Mouse (Mus musculus) lung, embryonic 15.5 days (tissue): Measurements from ENCODE around the gene Mfng. TPM values are rescaled to one million over a fixed set of nuclear protein-coding genes. Genes with fewer than 3 reads are reported as not detected.
A peak's percentile ranks its signal among the peaks of the same experiment; 100 is the strongest.

Experiments used
- ATAC-seq: fragments of 200-750 bp; cut with Nextera tagmentation; 2 replicates; pipeline ENCODE4 v1.8.0; 2017; ENCODE audit warnings: moderate number of reproducible peaks, borderline replicate concordance; ENCODE audit not compliant: low FRiP score, low TSS enrichment; ENCODE audit errors: extremely low read depth
- H3K27ac ChIP-seq: fragments of 300-500 bp; sonication (generic); 2 replicates; pipeline ENCODE4 v1.5.1; 2015; ENCODE audit warnings: moderate library complexity, mild to moderate bottlenecking, inconsistent platforms
- H3K27me3 ChIP-seq: fragments of 300-500 bp; sonication (generic); 2 replicates; pipeline ENCODE4 v1.6.1; 2015; ENCODE audit warnings: inconsistent platforms
- H3K36me3 ChIP-seq: fragments of 300-500 bp; sonication (generic); 2 replicates; pipeline ENCODE4 v1.6.1; 2015; ENCODE audit warnings: inconsistent platforms
- H3K4me1 ChIP-seq: fragments of 300-500 bp; sonication (generic); 2 replicates; pipeline ENCODE4 v1.6.1; 2015; ENCODE audit warnings: inconsistent platforms
- H3K4me2 ChIP-seq: fragments of 300-500 bp; sonication (generic); 2 replicates; pipeline ENCODE4 v1.6.1; 2015; ENCODE audit warnings: inconsistent platforms, mild to moderate bottlenecking, moderate library complexity
- H3K4me3 ChIP-seq: fragments of 300-500 bp; sonication (generic); 2 replicates; pipeline ENCODE4 v1.5.1; 2015; ENCODE audit warnings: mild to moderate bottlenecking, inconsistent platforms
- H3K9ac ChIP-seq: fragments of 300-500 bp; sonication (generic); 2 replicates; pipeline ENCODE4 v1.6.1; 2015; ENCODE audit warnings: inconsistent platforms
- H3K9me3 ChIP-seq: fragments of 300-500 bp; sonication (generic); 2 replicates; pipeline ENCODE4 v1.6.1; 2016; ENCODE audit warnings: inconsistent platforms
- WGBS: fragments of 180-500 bp; shearing (Covaris S2); methylation state at CpG from one replicate; pipeline ENCODE4 v1.1.7; 2015; 5-methylcytosine and 5-hydroxymethylcytosine counted together
- polyA plus RNA-seq: library from polyadenylated mRNA; unstranded; fragments of >200 nt; fragmentation: Nextera tagmentation; extraction: Ambion mirVana; gene quantifications from 2 replicates; pipeline ENCODE4 v1.2.1, GENCODE M21; 2015

The Mfng gene
- polyA plus RNA-seq, 1 experiment from 2014 or later = 45.0 TPM

- 79% methylated on average over 12 of the region's 12 CpGs for WGBS
- Histone ChIP-seq H3K4me2 (no peak overlapping the region), H3K4me1 (no peaks in the 10 kb centered on the region), H3K27ac (no peak overlapping the region), H3K4me3 (no peak overlapping the region), H3K27me3 (peaks cover 4% of the 10 kb centered on the region; the same call in 1 of the 2 replicates), H3K9me3 (no peaks in the 10 kb centered on the region), H3K36me3 (no peaks in the 10 kb centered on the region), H3K9ac (no peak overlapping the region)
- ATAC-seq = no peak
Observed at GRCm38 (mm10) chr15:78730315-78731049, 42.8 kb downstream of the Mfng start.

DNA sequence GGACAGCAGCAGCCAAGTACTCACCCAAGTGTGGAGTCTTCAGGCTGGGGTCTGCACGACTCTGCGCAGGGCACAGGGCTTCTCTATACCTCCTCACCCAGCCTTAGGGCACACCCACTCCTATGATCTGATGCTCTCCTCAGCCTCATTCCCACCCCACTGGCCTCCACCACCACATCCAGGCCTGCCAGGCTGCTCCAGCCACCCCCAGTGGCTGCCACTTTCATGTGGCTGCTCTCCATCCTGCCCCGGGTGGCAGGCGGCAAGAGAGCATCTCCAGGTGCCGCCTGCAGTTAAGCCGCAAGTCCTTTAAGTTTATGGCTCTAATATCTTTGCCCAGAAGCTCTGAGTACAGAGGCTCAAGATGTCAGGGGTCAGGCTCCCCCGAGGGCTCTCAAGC is 46.6 kb downstream of the Mfng start:
- WGBS = 65% methylated on average over 7 of the region's 7 CpGs
- Histone ChIP-seq H3K9me3 (no peaks in the 10 kb centered on the region), H3K4me3 (no peak overlapping the region), H3K27me3 (no peaks in the 10 kb centered on the region; the same call in 1 of the 2 replicates), H3K4me1 (no peaks in the 10 kb centered on the region), H3K36me3 (no peaks in the 10 kb centered on the region), H3K9ac (no peak overlapping the region), H3K27ac (no peak overlapping the region), H3K4me2 (no peak overlapping the region)
- no peak for ATAC-seq

- WGBS = 52% methylated on average over 7 of the region's 7 CpGs
- Histone ChIP-seq H3K36me3 (no peaks in the 10 kb centered on the region), H3K9me3 (no peaks in the 10 kb centered on the region), H3K9ac (no peak overlapping the region), H3K4me2 (no peak overlapping the region), H3K4me1 (peaks cover 9% of the 10 kb centered on the region), H3K27ac (no peak overlapping the region), H3K27me3 (peaks cover 54% of the 10 kb centered on the region), H3K4me3 (no peak overlapping the region)
- ATAC-seq = no peak
Observed at GRCm38 (mm10) chr15:78720532-78720931, 52.7 kb downstream of the Mfng start.

DNA sequence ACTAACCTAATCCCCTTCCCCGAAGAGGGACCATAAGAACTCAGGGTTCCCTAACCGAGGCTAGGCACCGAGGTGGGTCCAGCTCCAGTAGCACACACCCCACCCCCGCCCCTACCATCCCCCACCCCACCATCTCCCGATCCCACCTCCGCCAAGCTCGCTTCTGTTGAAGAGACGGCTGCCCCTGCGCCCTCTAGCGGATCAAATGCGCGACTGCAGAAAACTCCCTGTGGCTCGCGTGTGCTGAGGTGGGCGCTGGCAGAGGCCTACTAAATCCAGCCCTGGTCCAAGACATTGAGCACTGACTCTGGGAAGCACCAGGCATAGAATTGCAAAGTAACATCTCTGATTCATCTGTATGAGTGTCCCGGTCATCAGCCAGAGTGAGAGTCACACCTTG is 53.2 kb downstream of the Mfng start:
- H3K27ac ChIP-seq = no peak overlapping the region
- 3% methylated on average over 16 of the region's 16 CpGs for WGBS
- H3K4me2 ChIP-seq = no peak overlapping the region
- no peak for ATAC-seq
- H3K36me3 ChIP-seq = no peaks in the 10 kb centered on the region
- H3K27me3 ChIP-seq = peaks cover 58% of the 10 kb centered on the region
- peaks cover 9% of the 10 kb centered on the region for H3K4me1 ChIP-seq
- H3K9ac ChIP-seq = no peak overlapping the region
- H3K9me3 ChIP-seq = no peaks in the 10 kb centered on the region
- no peak overlapping the region for H3K4me3 ChIP-seq

DNA sequence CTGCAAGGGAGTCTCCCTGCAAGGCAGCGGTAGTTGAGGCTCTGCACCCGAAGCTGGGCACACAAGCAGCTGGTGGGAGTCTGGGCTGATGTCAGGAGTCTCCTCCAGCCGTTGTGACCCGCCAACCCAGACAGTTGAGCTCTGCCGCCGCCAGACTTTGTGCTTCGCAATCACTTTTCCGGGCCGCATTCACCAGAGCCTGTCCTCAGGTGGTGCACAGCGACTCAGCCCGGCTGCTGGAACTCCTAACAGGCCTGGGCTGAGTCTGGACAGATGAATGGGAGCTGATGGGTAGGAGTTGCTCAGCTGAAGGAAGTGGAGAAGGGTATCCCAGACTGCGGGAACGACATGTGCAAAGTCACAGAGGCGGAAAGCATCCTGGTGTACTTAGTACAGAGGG is 53.9 kb downstream of the Mfng start:
- Histone ChIP-seq H3K9me3 (no peaks in the 10 kb centered on the region), H3K27ac (no peak overlapping the region), H3K27me3 (peaks cover 65% of the 10 kb centered on the region), H3K4me2 (0 out of 2 replicates have a peak overlapping the region, but pooled peaks have one; percentile 69), H3K4me1 (peaks cover 9% of the 10 kb centered on the region), H3K36me3 (no peaks in the 10 kb centered on the region), H3K4me3 (no peak overlapping the region; the same call in 1 of the 2 replicates), H3K9ac (no peak overlapping the region)
- ATAC-seq = no peak
- WGBS = 8% methylated on average over 14 of the region's 14 CpGs

- H3K4me2 ChIP-seq = peak within 1 kb of the TSS; percentile 69
- peak within 1 kb of the TSS; percentile 19; the same call in 1 of the 2 replicates for H3K9ac ChIP-seq
- peaks cover 73% of the 10 kb centered on the region for H3K27me3 ChIP-seq
- ATAC-seq = no peak
- H3K4me1 ChIP-seq = peaks cover 9% of the 10 kb centered on the region
- no peaks in the 10 kb centered on the region for H3K9me3 ChIP-seq
- H3K36me3 ChIP-seq = no peaks in the 10 kb centered on the region
- WGBS = 3% methylated on average over 66 of the region's 89 CpGs
- no peak within 1 kb of the TSS for H3K27ac ChIP-seq
- peak within 1 kb of the TSS; percentile 35 for H3K4me3 ChIP-seq
Observed at GRCm38 (mm10) chr15:78718290-78719250, 54.7 kb downstream of the Mfng start, which contains the start of gene Elfn2. TSS of gene Elfn2 (minus strand) at chr15:78718771.

DNA sequence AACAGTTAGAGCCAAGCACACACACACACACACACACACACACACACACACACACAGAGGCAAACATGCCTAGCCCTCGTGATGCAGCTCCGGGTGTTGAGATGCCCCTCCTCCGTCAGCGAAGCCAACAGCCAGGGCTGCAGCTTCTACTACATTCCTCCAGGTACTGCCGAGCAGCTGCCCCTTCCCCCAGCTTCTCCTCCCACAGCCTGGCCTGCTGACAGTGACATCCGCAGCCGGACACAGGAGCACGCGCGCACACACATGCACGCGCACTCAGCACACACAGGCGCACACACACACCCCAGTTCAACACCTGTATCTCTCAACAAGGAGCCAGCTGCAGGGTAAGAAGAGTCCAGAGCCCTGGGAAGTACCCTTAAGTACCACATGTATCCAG is 56.3 kb downstream of the Mfng start:
- Histone ChIP-seq H3K4me2 (no peak overlapping the region), H3K4me3 (no peak overlapping the region), H3K36me3 (no peaks in the 10 kb centered on the region), H3K9me3 (no peaks in the 10 kb centered on the region), H3K4me1 (peaks cover 14% of the 10 kb centered on the region), H3K27me3 (peaks cover 90% of the 10 kb centered on the region), H3K27ac (no peak overlapping the region), H3K9ac (no peak overlapping the region)
- ATAC-seq = no peak
- 41% methylated on average over 13 of the region's 13 CpGs for WGBS

DNA sequence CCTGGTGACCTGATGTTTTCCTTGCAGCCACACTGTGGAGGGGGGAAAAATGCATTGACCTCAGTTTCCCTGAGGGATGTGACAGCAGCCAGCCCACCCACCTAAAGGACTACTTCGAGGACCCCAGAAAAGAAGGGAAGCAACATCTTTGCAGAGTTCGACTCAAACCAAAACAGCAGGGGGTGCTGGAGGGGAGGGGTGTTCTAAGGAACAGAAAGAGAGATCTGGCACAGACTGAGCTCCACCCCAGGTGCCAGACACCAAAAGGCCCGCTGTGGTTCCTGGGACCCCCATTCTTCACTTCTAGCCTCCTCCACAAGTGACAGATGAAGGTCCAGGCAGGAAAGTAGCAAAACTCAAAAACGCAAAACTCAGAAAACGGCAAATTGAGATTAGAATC is 57.4 kb downstream of the Mfng start:
- WGBS = 34% methylated on average over 5 of the region's 5 CpGs
- H3K9me3 ChIP-seq = no peaks in the 10 kb centered on the region
- H3K27ac ChIP-seq = no peak overlapping the region
- no peak overlapping the region for H3K9ac ChIP-seq
- ATAC-seq = no peak
- H3K4me2 ChIP-seq = no peak overlapping the region
- H3K27me3 ChIP-seq = peaks cover 100% of the 10 kb centered on the region
- no peak overlapping the region for H3K4me3 ChIP-seq
- H3K36me3 ChIP-seq = no peaks in the 10 kb centered on the region
- H3K4me1 ChIP-seq = peaks cover 14% of the 10 kb centered on the region

GRCm38 (mm10) chr15:78713751-78714150 is 59.5 kb downstream of the Mfng start:
- H3K4me3 ChIP-seq = no peak overlapping the region
- peaks cover 13% of the 10 kb centered on the region for H3K4me1 ChIP-seq
- H3K27ac ChIP-seq = no peak overlapping the region
- no peak overlapping the region for H3K4me2 ChIP-seq
- ATAC-seq = no peak
- H3K36me3 ChIP-seq = no peaks in the 10 kb centered on the region
- H3K27me3 ChIP-seq = peaks cover 89% of the 10 kb centered on the region
- H3K9ac ChIP-seq = no peak overlapping the region
- 78% methylated on average over 7 of the region's 7 CpGs for WGBS
- no peaks in the 10 kb centered on the region for H3K9me3 ChIP-seq

DNA sequence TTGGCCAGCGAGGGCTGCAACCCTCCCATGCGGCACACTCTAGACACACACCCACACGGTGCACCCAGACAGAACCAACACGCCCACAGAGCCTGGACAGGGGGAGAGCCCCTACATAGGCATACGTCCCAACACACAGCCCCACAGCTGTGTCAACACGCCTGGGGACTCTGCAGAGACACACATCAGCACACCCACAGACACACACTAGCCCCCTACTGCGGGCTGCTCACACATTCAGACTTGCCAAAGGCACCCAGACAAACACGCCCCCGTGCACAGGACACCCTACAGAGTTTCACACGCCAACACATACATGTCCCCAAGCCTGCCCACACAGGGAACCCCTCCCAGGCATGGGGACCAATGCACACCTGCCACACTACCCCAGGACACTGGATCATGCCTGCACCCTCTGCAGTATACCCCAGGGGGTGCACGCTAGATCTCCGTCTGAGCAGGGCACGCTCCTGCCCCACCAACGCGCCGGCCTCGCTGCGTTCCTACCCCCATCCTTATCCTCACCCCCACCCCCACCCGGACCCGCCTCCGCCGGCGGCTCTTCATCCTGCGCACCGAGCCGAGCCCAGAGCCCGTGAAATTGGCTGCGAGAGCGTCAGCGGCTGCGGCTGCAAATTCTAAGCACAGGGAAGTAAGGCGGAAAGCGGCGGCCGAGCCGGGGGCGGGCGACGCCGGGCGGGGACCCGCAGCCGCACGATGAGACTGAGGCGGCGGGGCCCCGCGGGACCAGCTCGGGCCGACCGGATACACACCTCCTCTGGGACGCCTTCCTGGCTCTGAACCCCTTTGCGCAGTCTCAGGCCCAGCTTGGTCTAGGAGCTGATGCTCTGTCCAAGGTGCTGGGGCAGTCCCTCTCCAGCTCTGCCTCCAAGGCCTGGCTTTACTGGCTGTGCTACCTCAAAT is 60.7 kb downstream of the Mfng start:
- H3K9ac ChIP-seq = no peak overlapping the region
- no peaks in the 10 kb centered on the region for H3K9me3 ChIP-seq
- peaks cover 5% of the 10 kb centered on the region for H3K4me1 ChIP-seq
- H3K27ac ChIP-seq = no peak overlapping the region
- no peaks in the 10 kb centered on the region for H3K36me3 ChIP-seq
- no peak for ATAC-seq
- peaks cover 81% of the 10 kb centered on the region for H3K27me3 ChIP-seq
- H3K4me3 ChIP-seq = 0 out of 2 replicates have a peak overlapping the region, but pooled peaks have one; percentile 9
- peak overlapping the region; percentile 33 for H3K4me2 ChIP-seq
- WGBS = 8% methylated on average over 53 of the region's 53 CpGs

GRCm38 (mm10) chr15:78711935-78712334 is 61.3 kb downstream of the Mfng start:
- Histone ChIP-seq H3K4me1 (peaks cover 5% of the 10 kb centered on the region), H3K4me2 (no peak overlapping the region), H3K9me3 (no peaks in the 10 kb centered on the region), H3K27me3 (peaks cover 74% of the 10 kb centered on the region), H3K9ac (no peak overlapping the region), H3K36me3 (no peaks in the 10 kb centered on the region), H3K4me3 (no peak overlapping the region), H3K27ac (no peak overlapping the region)
- 57% methylated on average over 7 of the region's 7 CpGs for WGBS
- ATAC-seq = no peak
